Mouse (Mus musculus): Measurements from ENCODE around the gene Nbl1. TPM values are rescaled to one million over a fixed set of nuclear protein-coding genes. Genes with fewer than 3 reads are reported as not detected.

The Nbl1 gene
- polyA plus RNA-seq, 1 experiment from 2014 or later, result 53.6 TPM

GRCm38 (mm10) chr4:139075041-139075711 is 17.6 kb downstream of the Nbl1 start, which contains the start of gene Htr6:
Gene Htr6 (minus strand): TSS chr4:139075570.
- WGBS, result under 1% methylated on average over 59 of the region's 77 CpGs
- DNase-seq (ENCODE audit: low spot score) (no peak), ATAC-seq (ENCODE audit: low FRiP score, low TSS enrichment) (no peak)
- TF ChIP-seq CTCF (IDR thresholded peaks at IDR 0.05; ENCODE audit: low read depth) (no peak), EP300 (optimal IDR thresholded peaks at IDR 0.05) (no peak)
- no peaks in the 10 kb centered on the region for H3K36me3 ChIP-seq (ENCODE audit: control insufficient read depth, insufficient read depth, low read length)
- H3K27me3 ChIP-seq (ENCODE audit: control insufficient read depth, insufficient read depth, low read length), result peaks cover 7% of the 10 kb centered on the region; the same call in 1 of the 2 replicates
- H3K9me3 ChIP-seq (ENCODE audit: control insufficient read depth, low read length), result no peaks in the 10 kb centered on the region
- peak within 1 kb of the TSS; percentile 43; the same call in 1 of the 2 replicates for H3K9ac ChIP-seq (ENCODE audit: low read length)
- peaks cover 3% of the 10 kb centered on the region; the same call in 1 of the 2 replicates for H3K4me1 ChIP-seq (replicated peaks; ENCODE audit: control insufficient read depth, insufficient read depth)
- peak within 1 kb of the TSS; percentile 48 for H3K4me3 ChIP-seq (ENCODE audit: low read depth, low read length)
- peak within 1 kb of the TSS; percentile 84 for H3K4me2 ChIP-seq (replicated peaks; ENCODE audit: low read depth)
- H3K27ac ChIP-seq (replicated peaks), result no peak within 1 kb of the TSS

- H3K4me3 ChIP-seq (ENCODE audit: low read depth, low read length), result no peak overlapping the region
- no peaks in the 10 kb centered on the region for H3K9me3 ChIP-seq (ENCODE audit: control insufficient read depth, low read length)
- TF ChIP-seq EP300 (optimal IDR thresholded peaks at IDR 0.05) (no peak), CTCF (IDR thresholded peaks at IDR 0.05; ENCODE audit: low read depth) (no peak)
- H3K27ac ChIP-seq (replicated peaks), result no peak overlapping the region
- peaks cover 7% of the 10 kb centered on the region; the same call in 1 of the 2 replicates for H3K27me3 ChIP-seq (ENCODE audit: control insufficient read depth, insufficient read depth, low read length)
- no peak overlapping the region; the same call in 1 of the 2 replicates for H3K4me2 ChIP-seq (replicated peaks; ENCODE audit: low read depth)
- H3K36me3 ChIP-seq (ENCODE audit: control insufficient read depth, insufficient read depth, low read length), result no peaks in the 10 kb centered on the region
- peaks cover 3% of the 10 kb centered on the region; the same call in 1 of the 2 replicates for H3K4me1 ChIP-seq (replicated peaks; ENCODE audit: control insufficient read depth, insufficient read depth)
- WGBS, result 22% methylated on average over 29 of the region's 29 CpGs
- DNase-seq (ENCODE audit: low spot score) (no peak), ATAC-seq (ENCODE audit: low FRiP score, low TSS enrichment) (no peak)
- H3K9ac ChIP-seq (ENCODE audit: low read length), result no peak overlapping the region
Observed at GRCm38 (mm10) chr4:139074060-139074459, 18.7 kb downstream of the Nbl1 start.

GRCm38 (mm10) chr4:139068287-139068686 is 24.5 kb downstream of the Nbl1 start:
- Histone ChIP-seq H3K27ac (replicated peaks) (no peak overlapping the region), H3K9me3 (ENCODE audit: control insufficient read depth, low read length) (no peaks in the 10 kb centered on the region), H3K4me1 (replicated peaks; ENCODE audit: control insufficient read depth, insufficient read depth) (no peaks in the 10 kb centered on the region), H3K36me3 (ENCODE audit: control insufficient read depth, insufficient read depth, low read length) (no peaks in the 10 kb centered on the region), H3K4me3 (ENCODE audit: low read depth, low read length) (no peak overlapping the region), H3K4me2 (replicated peaks; ENCODE audit: low read depth) (no peak overlapping the region), H3K27me3 (ENCODE audit: control insufficient read depth, insufficient read depth, low read length) (no peaks in the 10 kb centered on the region), H3K9ac (ENCODE audit: low read length) (no peak overlapping the region)
- no peak for TF ChIP-seq CTCF (IDR thresholded peaks at IDR 0.05; ENCODE audit: low read depth)
- no peak for TF ChIP-seq EP300 (optimal IDR thresholded peaks at IDR 0.05)
- no peak for DNase-seq (ENCODE audit: low spot score)
- ATAC-seq (ENCODE audit: low FRiP score, low TSS enrichment), result no peak
- 33% methylated on average over 4 of the region's 4 CpGs for WGBS

GRCm38 (mm10) chr4:139064831-139065230 is 28.0 kb downstream of the Nbl1 start:
- H3K4me3 ChIP-seq (ENCODE audit: low read depth, low read length), result no peak overlapping the region
- H3K9me3 ChIP-seq (ENCODE audit: control insufficient read depth, low read length), result no peaks in the 10 kb centered on the region
- no peaks in the 10 kb centered on the region for H3K4me1 ChIP-seq (replicated peaks; ENCODE audit: control insufficient read depth, insufficient read depth)
- H3K9ac ChIP-seq (ENCODE audit: low read length), result no peak overlapping the region
- H3K27me3 ChIP-seq (ENCODE audit: control insufficient read depth, insufficient read depth, low read length), result no peaks in the 10 kb centered on the region
- no peak for TF ChIP-seq CTCF (IDR thresholded peaks at IDR 0.05; ENCODE audit: low read depth)
- no peak for TF ChIP-seq EP300 (optimal IDR thresholded peaks at IDR 0.05)
- ATAC-seq (ENCODE audit: low FRiP score, low TSS enrichment), result no peak
- no peak overlapping the region for H3K4me2 ChIP-seq (replicated peaks; ENCODE audit: low read depth)
- 87% methylated on average over 5 of the region's 5 CpGs for WGBS
- H3K36me3 ChIP-seq (ENCODE audit: control insufficient read depth, insufficient read depth, low read length), result no peaks in the 10 kb centered on the region
- no peak for DNase-seq (ENCODE audit: low spot score)
- no peak overlapping the region for H3K27ac ChIP-seq (replicated peaks)

GRCm38 (mm10) chr4:139059569-139059968 is 33.2 kb downstream of the Nbl1 start:
- Histone ChIP-seq H3K9ac (ENCODE audit: low read length) (no peak overlapping the region), H3K9me3 (ENCODE audit: control insufficient read depth, low read length) (no peaks in the 10 kb centered on the region), H3K4me1 (replicated peaks; ENCODE audit: control insufficient read depth, insufficient read depth) (no peaks in the 10 kb centered on the region), H3K4me2 (replicated peaks; ENCODE audit: low read depth) (no peak overlapping the region), H3K27me3 (ENCODE audit: control insufficient read depth, insufficient read depth, low read length) (no peaks in the 10 kb centered on the region), H3K27ac (replicated peaks) (no peak overlapping the region), H3K36me3 (ENCODE audit: control insufficient read depth, insufficient read depth, low read length) (no peaks in the 10 kb centered on the region), H3K4me3 (ENCODE audit: low read depth, low read length) (no peak overlapping the region)
- 13% methylated on average over 7 of the region's 7 CpGs for WGBS
- TF ChIP-seq CTCF (IDR thresholded peaks at IDR 0.05; ENCODE audit: low read depth) (no peak), EP300 (optimal IDR thresholded peaks at IDR 0.05) (no peak)
- no peak for ATAC-seq (ENCODE audit: low FRiP score, low TSS enrichment)
- DNase-seq (ENCODE audit: low spot score), result peak; percentile 75

- TF ChIP-seq EP300 (optimal IDR thresholded peaks at IDR 0.05), result no peak
- no peak for TF ChIP-seq CTCF (IDR thresholded peaks at IDR 0.05; ENCODE audit: low read depth)
- 83% methylated on average over 5 of the region's 5 CpGs for WGBS
- H3K9ac ChIP-seq (ENCODE audit: low read length), result no peak overlapping the region
Observed at GRCm38 (mm10) chr4:139058029-139058428, 34.8 kb downstream of the Nbl1 start.

More at GRCm38 (mm10) chr4:139058029-139058428, 34.8 kb downstream of the Nbl1 start:
- ATAC-seq (ENCODE audit: low FRiP score, low TSS enrichment), result no peak
- Histone ChIP-seq H3K4me2 (replicated peaks; ENCODE audit: low read depth) (no peak overlapping the region), H3K4me1 (replicated peaks; ENCODE audit: control insufficient read depth, insufficient read depth) (no peaks in the 10 kb centered on the region), H3K9me3 (ENCODE audit: control insufficient read depth, low read length) (no peaks in the 10 kb centered on the region), H3K27me3 (ENCODE audit: control insufficient read depth, insufficient read depth, low read length) (no peaks in the 10 kb centered on the region), H3K4me3 (ENCODE audit: low read depth, low read length) (no peak overlapping the region), H3K36me3 (ENCODE audit: control insufficient read depth, insufficient read depth, low read length) (no peaks in the 10 kb centered on the region), H3K27ac (replicated peaks) (no peak overlapping the region)
- no peak for DNase-seq (ENCODE audit: low spot score)
